Comparison of ENCODE assay signal across 20 mouse cellular contexts in the genomic region with DNA sequence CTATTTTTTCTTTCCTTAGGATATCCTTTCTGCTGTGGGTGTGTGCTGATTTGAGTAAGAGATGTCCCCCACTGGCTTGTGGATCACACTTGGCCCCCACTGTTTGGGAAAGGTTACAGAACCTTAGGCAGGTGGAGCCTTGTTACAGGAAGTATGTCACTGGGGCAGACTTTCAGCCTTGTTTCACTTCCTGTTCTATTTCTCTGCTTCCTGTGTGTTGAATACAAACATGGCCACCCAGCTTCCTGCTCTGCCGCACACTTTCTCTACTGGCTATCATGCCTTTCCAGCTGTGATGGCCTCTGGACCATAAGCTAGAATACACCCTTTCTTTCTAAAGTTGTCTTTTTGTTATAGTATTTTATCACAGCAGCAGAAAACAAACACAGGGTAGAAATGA.
DNase-seq lines count a peak whose midpoint lies in the region; ATAC-seq lines count a peak whose summit lies in the region.
"Had no signal": no experiment of that assay in that cellular context is flagged by ENCODE, and none has a peak within 500 bp of the region (broad histone marks: within the 10 kb centered on the region; RNA-seq: fewer than 3 reads in every experiment).

No protein-coding gene starts in this region.

- no peaks in the 10 kb centered on the region for H3K9me3 ChIP-seq in forebrain, embryonic 16.5 days (ENCODE audit: control insufficient read depth, low read length)
- H3K9me3 ChIP-seq: midbrain, embryonic 12.5 days had no signal

- intact Hi-C loops in left cerebral cortex, postnatal 25 days (cut with DNase I), result no loop called here

- 86% methylated on average over 1 of the region's 1 CpGs for whole genome bisulfite sequencing in forebrain, embryonic 16.5 days

- H3K9ac ChIP-seq in forebrain, embryonic 16.5 days (replicated peaks; ENCODE audit: low read depth, low read length), result no peak overlapping the region
- H3K9ac ChIP-seq: midbrain, embryonic 12.5 days had no signal

- ATAC-seq in CD4-positive, CD25-positive, alpha-beta regulatory T cell, adult 4 months, result peak; percentile 78
- ATAC-seq in monocyte, adult 5-6 weeks (replicated peaks; ENCODE audit: insufficient number of reproducible peaks, low FRiP score, low TSS enrichment, poor library complexity, severe bottlenecking), result peak; percentile 84; the same call in 1 of the 2 replicates
- no peak for ATAC-seq in forebrain, embryonic 16.5 days

- no peaks in the 10 kb centered on the region for H3K36me3 ChIP-seq in forebrain, embryonic 16.5 days (ENCODE audit: control insufficient read depth, insufficient read depth)
- H3K36me3 ChIP-seq: midbrain, embryonic 12.5 days had no signal

- DNase-seq in heart, adult 11 months, result peak; percentile 84
- DNase-seq in heart, adult 8-10 months (ENCODE audit: low spot score), result no peak
- DNase-seq in ZHBTc4 (ENCODE audit: low read depth, low spot score), result peak; percentile 34
- DNase-seq in frontal cortex, adult 2 months (ENCODE audit: extremely low spot score in 1 of 2, low spot score in 1 of 2), result no peak
- no peak for DNase-seq in left cerebral cortex, postnatal 25 days (ENCODE audit: low spot score in 2 of 2)
- DNase-seq: cerebellum, adult 18-20 months; cerebellum, postnatal 36 days; gastrocnemius, postnatal 14 days; kidney, adult 2 months; kidney, postnatal 36 days; layer of hippocampus, adult 9-11 months; lung, adult 18-20 months; right cerebral cortex, postnatal 25 days; thymus, postnatal 14 days had no signal

- no peaks in the 10 kb centered on the region for H3K27me3 ChIP-seq in forebrain, embryonic 16.5 days (replicated peaks; ENCODE audit: control insufficient read depth, insufficient read depth, low read length)
- H3K27me3 ChIP-seq: midbrain, embryonic 12.5 days had no signal

- H3K4me2 ChIP-seq in forebrain, embryonic 16.5 days (ENCODE audit: low read length), result no peak overlapping the region
- H3K4me2 ChIP-seq: liver, embryonic 11.5 days; midbrain, embryonic 12.5 days had no signal

- H3K4me3 ChIP-seq in forebrain, embryonic 16.5 days (replicated peaks; ENCODE audit: low read length), result no peak overlapping the region
- H3K4me3 ChIP-seq: midbrain, embryonic 12.5 days; myocyte had no signal

- H3K27ac ChIP-seq in forebrain, embryonic 16.5 days (ENCODE audit: low read length), result no peak overlapping the region
- H3K27ac ChIP-seq: midbrain, embryonic 12.5 days had no signal

- H3K4me1 ChIP-seq in forebrain, embryonic 16.5 days (replicated peaks; ENCODE audit: control insufficient read depth, insufficient read depth, low read length), result no peaks in the 10 kb centered on the region
- H3K4me1 ChIP-seq: midbrain, embryonic 12.5 days had no signal

Comparison
In these comparisons a context has a peak if more than half of its experiments do, and no peak if none do; other contexts are left out.
1. DNase-seq: peak in heart, adult 11 months (single experiment) and ZHBTc4 (single experiment); none in heart, adult 8-10 months (single experiment), frontal cortex, adult 2 months (0 of 2) and left cerebral cortex, postnatal 25 days (0 of 2).